Mouse (Mus musculus) CD4-positive helper T cell, adult 2 months (primary cell): ENCODE measurements around the gene Stxbp3.
"Not testable (repeated sequence)": the region's sequence is repeated elsewhere in the genome, so short reads cannot be mapped to it uniquely, and the experiment has no call there.

ENCODE experiments used
- DNase-seq: peaks from one replicate; pipeline ENCODE4 v3.0.0-alpha.2; 2012; ENCODE audit warnings: low read depth, missing footprints, low spot score

Gene Stxbp3

DNA sequence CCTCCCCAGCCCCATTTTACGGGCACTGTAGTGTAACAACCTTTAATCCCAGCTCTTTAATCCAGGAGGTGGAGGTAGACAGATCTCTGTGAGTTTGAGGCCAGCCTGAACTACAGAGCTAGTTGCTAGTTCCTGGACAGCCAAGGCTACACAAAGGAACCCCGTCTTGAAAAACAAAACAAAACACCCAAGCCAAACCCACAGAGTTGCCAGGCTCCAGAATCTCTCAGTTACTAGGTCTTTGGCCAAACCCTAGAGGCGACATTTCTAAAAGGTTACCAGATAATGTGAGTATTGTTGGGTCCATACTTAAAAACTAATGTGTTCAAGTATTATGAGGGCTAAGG is 16.8 kb upstream of the Stxbp3 start:
- DNase-seq = no peak

DNA sequence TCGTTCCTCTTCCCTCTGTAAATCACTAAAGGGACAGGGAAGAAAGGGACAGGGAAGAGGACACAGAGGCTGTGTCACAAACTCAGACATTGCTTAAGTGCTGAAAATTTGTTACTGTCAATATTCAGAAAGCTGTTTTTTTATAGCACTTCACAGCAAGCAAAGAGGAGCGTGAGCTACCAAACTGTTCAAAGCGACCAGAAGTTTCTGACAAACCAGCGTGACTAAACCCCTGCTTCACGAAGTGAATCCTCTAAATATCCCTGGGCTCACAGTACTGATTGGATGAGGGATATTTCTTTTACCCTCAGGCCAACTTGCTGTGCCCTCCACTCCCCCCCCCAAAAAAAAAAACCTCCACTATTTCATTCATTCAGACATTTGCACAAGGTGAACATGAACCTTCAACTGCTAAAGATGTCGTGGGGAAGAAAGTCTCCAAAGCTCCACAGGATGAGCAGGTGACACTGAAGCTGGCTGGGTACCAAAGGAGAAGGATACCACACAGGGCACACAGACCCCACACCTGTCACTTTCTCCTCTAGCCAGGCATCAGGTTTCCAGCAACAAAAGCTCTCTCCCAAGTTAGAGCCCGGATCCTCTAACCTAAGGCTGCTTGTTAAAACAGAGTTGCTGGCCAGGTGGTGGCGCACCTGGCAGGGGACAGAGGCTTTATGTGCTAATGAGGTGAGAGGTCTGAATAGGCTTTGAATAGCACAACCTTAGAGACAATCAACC is 16.2 kb upstream of the Stxbp3 start:
- peak; percentile 73 for DNase-seq

DNA sequence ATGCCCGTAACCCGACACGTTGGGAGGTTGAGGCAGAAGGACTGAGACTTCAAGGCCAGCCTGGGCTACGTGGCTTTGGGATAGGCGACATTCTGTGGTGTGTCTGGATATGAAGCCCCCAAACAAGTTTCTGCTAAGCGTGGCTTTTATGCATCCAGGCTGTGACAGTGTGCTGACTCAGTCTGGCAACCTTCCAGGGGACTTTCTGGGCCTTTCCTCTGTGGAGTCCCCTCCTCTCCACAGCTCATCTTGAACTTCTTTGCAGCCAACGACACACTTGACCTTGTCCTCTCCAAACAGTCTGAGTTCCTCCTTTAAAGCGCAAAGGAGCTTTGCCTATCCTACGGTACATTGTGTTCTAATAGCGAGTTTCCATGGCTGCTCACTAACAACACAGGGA is 15.5 kb upstream of the Stxbp3 start:
- DNase-seq = no peak

DNA sequence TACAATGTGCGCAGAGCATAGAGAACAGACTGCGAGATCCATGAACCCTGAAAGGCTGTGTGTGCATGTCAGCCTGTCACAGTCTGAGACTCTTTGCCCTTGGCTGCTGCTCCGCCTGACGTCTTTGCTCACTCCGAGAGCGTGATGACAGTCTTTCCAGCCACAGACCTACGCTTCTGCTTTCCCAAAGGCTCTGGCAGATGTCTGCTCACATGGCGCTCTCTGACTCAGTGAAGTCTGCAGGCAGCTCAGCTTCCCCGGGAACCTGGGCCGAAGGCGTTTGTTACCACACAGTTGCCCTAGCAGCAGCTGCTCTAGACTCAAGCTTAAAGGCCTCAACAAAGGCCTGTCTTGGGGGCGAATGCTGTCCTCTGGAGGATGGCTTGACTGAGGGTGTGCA is 15.0 kb upstream of the Stxbp3 start:
- no peak for DNase-seq

DNA sequence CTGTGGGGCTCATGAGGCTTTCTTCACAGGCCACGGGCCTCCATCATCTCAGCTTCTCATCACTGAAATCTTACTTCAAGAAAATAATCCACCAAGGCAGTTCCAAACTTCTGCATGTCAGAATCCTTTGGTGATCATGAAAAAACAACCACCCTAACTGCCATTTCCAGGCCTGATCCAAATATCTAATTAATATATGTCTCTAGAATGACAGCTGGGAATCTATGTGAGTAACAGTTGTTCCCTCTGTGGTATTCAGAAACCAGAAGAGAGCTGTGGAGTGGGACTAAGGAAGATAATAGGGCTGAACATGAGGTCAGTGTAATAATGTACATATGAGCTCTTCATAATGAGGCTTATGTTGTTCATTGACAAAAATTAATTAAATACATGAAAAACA is 12.9 kb upstream of the Stxbp3 start:
- no peak for DNase-seq

DNA sequence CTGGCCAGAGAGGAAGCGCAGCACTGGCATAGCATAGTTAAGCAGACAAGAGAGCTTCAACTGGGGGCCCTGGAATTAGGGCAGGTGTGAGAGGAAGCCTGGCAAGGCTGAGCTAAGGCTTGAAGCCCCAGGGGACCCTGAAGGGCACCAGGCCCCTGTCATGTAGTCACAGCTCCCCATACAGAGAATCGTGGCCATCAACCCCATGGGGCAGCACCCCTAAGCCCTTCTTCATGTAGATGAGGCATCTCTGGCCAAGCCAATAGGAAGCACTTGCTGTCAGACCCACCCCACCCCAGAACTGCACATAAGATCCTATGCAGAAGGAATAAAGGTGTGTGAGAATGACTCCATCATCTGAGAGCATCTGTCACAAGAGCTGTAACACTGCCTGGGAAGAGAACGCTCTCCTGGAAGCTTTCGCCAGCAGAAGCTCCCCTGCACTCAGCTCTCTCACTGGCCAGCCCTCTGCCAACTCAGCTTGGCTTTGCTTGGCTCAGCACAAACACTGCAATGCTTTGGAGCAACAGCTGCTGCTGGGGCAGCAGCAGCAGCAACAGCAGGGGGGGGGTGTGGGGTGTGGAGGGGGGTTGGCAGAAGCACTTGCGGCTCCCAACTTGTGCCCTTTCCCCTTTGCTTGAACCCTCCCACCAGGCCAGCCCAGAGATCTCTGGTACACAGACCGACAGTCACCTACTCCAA is 11.8 kb upstream of the Stxbp3 start:
- DNase-seq = no peak

DNA sequence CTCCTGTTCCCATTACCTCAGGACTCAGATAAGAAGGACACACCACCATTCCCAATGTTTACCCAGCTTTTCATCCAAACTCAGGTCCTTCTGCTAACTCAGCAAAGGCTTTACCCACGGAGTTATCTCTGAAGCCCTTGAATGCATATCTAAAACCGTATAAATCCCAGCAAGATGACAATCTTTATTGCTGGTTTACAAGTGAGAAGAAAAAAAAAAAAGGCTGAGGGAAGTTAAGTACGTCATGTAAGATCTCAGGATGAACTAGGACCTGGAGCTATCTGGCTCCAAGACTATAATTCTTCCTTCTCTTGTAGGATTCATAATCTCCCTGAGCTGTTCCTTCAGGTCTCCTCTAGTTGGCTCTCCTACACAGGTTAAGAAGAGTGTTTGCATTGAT is 11.2 kb upstream of the Stxbp3 start:
- DNase-seq = no peak

DNA sequence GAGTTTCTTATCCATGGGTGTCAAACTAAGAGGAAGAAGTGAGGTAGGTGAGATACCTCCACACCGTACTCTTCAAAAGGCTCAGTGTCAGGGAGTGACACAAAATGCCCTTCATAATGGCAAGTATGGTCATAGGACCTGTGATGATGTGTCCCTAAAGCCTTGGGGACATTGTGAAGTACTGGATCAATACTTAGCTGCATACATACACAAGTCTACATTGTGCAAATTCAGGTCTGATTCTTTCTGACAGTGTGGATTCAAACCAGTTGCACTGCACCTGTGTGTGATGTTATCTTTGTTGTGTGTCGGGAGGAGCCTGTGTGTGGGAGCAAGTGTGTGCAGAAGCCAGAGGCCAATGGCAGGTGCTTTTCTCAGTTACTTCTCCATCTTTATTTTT is 10.7 kb upstream of the Stxbp3 start:
- no peak for DNase-seq

DNA sequence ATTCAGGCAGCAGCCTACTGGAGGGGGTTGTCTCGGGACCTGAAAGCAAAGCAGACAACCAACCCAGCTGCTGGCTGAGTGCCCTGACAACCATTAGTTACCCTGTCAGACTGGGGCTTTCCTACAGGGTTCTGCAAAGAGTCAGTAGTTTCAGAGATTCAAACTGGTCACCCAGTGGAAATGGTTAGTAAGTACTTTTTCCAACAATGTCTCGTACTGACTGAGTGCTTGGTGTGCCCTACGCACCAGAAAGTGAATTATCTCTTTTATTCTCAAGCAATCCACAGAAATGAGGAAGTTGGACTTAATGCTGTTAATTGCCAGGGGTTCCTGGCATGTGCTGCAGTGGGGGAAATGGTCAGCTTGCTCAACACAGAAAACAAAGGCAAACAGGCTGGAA is 10.2 kb upstream of the Stxbp3 start:
- no peak for DNase-seq

DNA sequence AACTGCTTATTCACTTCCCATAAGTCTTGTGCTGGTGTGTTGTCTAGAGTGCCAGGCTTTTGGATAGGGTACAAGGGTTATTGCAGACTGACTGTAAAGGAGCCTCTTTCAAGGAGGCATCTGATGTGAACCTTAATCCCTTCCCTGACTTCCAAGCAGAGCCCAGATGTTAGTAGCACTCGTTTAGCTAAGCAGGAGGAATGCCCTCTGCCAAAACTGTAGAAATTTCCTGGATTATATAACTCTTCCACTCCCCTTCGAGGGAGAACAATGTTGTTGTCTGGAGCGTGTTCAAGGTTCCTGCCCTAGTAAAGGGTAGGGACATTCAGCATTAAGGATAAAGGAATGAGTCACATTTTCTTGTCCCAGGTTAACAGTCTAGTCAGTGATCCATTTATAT is 6.3 kb upstream of the Stxbp3 start:
- DNase-seq = no peak

DNA sequence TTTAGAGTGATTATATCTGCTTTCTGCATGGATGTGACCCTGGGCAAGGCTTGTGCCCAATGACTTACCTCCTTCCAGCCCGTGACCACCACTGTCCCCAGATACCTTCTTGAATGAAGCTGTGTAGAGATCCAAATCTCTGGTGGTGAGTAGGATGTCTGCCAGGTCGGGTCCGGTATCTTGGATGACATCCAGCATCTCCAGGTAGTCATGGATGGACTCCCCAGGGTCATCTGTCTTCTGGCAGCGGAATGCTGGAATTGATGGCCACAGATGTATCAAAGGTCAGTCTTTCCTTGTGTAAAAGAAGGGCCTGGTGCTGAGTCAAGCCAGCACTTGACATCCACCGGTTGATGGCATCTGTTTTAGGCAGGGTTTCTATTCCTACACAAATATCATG is 4.2 kb upstream of the Stxbp3 start:
- DNase-seq = no peak

DNA sequence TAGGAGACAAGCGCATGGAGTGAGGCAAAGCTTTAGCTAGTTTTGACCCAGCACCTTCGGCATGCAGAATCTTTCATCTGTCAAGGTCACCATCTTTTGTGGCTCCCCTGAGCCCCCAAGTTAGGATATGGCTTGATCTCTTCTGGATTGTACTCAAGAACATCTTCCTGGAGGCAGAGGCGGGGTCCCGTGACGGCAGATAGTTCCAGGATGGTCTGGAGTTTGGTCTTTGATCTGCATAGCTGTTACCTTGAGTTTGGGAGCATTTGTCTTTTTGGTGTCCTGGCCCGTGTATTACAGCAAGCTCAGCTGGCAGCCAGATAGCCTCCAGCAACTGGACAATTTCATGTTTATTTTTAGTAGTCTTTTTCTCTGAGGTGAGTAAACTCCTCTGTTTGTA is 3.7 kb upstream of the Stxbp3 start:
- DNase-seq = no peak

DNA sequence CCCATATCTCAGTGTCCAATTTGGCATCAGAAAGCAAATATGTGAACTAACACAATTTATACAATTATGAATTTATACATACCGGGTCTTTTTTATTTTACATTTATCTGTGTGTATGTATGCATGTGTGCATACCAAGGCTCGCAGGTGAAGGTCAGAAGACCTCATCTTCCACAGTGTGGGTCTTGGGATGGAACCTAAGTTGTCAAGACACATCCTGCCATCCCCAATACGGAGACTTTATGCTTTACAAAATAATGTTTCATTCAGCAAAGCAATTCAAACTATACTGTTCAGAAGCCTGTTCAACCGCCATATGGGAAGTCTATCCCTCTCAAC is 359 bp upstream of the Stxbp3 start:
- no peak for DNase-seq

DNA sequence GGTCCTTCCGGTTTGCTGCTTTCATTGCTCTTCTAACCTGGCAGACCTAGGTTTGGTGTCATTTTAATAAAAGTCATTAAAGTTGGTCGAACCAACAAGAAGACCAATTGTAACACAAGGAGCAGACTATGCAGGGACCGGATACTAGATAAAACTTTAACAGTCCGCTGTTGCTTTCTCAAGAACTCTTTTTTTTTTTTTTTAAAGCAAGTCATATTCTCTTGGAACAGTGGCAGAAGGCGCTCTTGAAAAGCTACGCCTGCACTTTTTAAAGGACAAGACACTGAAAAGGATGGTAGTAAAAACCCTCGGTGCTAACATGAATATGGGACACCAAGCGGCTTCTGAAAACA is 703 bp downstream of the Stxbp3 start:
- DNase-seq = peak; percentile 48

DNA sequence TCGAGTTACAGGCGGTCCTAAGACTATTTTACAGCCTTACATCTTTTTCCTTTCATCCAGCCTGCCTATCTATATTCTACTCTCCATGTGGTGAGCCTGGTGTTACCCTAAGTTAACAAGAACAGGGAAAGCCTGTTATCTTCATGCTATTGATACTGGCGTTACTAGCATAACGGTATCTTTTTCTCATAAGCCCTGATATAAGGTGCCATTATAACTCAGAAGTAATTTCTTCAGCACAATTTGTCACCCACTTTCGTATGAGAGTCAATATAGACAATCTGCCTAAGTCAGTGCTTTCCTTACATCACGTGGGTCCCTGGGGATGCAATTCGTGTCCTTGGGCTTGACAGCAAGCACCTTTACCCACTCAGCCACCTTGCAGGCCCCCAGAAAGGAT is 1.3 kb downstream of the Stxbp3 start:
- DNase-seq = no peak

DNA sequence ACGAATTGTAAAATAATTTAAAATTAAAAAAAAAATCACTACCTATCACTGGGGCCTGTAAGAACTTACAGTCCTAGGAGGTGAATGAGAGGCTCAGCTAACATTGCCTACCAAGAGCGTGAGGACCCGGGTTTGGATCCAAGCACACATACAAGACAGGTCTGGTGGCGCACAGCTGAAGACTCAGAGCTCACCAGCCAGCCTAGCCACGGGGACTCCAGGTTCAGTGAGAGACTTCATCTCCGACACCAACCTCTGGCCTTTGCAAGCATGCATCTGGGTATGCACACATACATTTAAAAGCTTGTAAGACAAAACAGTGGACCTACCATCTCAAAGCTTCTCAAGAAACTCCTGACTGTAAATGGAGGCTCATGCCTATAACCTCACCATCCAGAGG is 3.4 kb downstream of the Stxbp3 start:
- no peak for DNase-seq

DNA sequence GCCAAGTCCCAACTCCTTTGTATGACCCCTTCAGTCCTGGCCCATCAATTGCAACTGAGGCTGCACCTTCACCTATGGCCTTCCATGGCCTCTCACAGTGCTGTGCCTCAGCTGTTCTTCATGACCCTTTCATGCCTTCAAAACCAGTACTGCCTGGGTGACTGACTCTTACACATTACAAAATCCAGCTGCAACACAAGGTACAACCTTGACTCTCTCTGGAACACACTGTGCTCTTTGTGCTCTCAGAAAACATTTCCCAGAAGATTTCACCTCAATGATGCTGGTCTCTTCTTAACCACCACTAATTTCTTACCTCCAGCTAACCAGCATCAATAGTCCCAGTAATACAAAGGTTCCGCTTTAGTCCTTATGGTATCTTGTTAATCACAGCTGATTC is 6.6 kb downstream of the Stxbp3 start:
- DNase-seq = not testable (repeated sequence)

DNA sequence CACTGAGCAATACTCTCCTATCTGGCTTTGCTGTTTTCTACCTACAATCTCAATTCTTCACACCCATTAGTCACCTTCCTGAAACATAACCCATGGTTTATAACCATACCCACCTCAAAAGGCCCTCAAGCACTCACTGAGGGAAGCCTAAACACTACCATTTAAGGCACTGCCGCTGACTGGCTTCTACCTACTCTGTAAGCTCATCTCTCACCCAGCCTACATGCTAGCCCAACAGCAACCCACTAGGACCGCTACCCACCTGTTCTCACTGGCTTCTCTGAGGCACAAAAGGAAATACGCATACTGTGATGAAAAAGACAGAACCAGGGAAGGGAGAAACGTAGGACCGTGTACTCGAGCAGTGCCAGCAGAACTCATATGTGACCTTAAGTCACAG is 8.6 kb downstream of the Stxbp3 start:
- no peak for DNase-seq

DNA sequence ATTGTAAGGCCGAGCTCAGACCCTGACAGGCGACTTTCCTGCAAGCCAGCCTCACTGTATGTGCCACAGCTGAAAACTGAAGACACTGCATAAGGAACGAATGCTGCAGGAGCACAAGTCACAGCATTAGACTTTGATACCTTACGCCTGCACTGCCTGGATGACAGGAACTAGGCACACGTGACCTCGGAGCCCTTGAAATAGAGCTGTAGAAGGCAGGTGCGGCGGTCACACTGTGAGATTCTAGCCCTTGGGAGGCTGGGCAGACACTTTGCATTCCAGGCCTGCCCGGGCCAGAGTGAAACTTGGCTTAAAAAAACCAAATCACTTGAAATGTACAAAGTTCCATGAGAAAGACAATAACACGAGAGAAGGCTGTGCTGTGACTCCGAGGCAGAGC is 9.8 kb downstream of the Stxbp3 start:
- no peak for DNase-seq

DNA sequence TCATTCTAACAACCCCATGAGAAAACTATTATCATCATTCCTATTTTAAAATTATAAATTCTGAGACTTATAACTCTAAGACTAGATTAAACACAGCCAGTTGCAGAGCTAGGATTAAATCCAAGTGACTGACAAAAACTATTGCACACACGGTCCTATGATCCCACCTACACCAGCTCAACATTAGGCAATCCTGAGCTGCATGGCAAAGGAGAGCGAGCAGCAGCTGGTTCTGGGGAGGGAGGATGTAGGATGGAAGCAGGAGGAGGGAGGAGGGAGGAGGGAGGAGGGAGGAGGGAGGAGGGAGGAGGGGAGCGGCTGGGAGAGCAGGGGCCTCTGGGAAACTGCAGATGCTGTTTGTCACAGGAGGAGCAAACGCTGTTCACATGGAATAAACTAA is 24.7 kb downstream of the Stxbp3 start:
- DNase-seq = no peak

DNA sequence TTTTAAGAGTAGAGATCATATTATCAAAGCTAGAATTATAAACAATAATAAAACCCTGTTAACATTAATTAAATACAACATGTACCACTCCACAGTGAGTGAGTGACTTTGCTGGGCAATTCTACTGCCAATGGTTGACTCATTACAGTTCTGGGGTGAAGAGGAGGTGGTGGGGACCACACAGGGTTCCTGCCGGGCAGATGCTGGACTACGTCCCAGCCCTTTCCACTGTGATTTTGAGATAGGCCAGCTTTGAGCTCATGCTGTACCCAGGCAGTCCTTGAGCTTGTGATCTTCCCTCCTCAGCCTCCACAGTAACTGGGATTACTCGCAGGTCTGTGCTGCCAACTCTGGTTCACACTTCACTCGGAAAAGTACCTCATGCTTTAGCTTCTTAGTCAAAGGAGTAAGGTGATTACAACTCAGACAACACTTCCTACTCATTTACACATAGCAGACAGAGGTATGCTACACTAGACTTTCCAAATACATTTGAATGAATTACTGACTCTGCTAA is 29.5 kb downstream of the Stxbp3 start:
- DNase-seq = no peak

DNA sequence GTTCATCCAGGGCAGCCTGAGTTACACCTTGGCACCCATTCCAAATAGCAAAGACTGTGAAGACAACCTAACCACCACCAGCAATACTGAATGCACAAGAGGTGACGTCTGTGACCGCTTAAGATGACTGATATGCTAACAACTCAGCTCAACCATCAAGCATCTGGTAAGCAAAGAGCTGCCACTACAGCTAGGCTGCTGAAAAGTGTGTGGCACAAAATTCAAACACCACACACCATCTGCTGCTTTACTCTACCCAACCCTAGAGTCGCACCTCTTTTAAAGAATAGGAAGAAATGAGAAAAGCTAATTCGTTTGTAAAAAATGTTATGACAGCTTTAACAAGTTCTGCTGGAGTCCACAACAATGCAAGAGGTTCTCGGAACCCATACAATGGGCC is 34.7 kb downstream of the Stxbp3 start:
- no peak for DNase-seq

DNA sequence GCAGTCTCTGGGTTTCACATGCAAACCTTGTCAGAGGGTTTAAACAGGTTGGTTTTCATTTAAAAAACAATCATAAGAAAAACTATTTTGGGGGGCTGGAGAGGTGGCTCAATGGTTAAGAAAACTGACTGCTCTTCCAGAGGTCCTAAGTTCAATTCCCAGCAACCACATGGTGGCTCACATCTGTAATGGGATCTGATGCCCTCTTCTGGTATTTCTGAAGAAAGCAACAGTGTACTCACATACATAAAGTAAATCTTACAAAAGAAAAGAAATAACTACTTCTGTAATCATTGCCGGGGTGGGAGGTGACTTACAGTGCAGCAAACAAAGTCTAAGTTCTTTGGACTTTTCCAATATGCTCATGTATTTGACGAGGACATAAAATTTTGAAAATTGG is 42.0 kb downstream of the Stxbp3 start:
- DNase-seq = no peak

DNA sequence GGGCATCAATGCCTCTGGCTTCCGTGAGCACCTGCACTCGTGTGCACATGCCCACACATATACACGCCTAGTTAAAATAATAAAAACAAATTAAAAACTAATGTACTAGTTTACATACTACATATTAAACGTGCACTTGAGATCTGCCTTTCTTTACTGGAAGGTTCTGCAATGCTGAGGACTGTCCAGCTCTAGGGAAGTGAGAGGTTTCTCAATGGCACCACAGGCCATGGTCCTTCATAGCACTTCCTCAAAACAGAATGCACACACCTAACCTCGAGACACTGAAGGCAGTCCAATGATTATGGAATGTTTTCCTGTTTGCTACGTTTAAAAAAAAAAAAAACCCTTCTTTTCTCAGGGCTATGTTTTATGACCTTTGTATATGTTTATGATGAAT is 42.6 kb downstream of the Stxbp3 start:
- no peak for DNase-seq
